Mouse (Mus musculus): ENCODE measurements around the gene Spata19.

Spata19 gene

GRCm38 (mm10) chr9:27396500-27396899 is at the start of gene Spata19:
TSS of gene Spata19 (plus strand) at chr9:27396800.
- in situ Hi-C loops (cut with MseI, MboI) = no loop called here

- in situ Hi-C loops (cut with MseI, MboI) = no loop called here
These were observed 43.5 kb upstream of the Spata19 start for GRCm38 (mm10) chr9:27353082-27353481.

- in situ Hi-C loops (cut with MseI, MboI) = no loop called here
These were observed 38.7 kb upstream of the Spata19 start for GRCm38 (mm10) chr9:27357893-27358292.

GRCm38 (mm10) chr9:27367231-27367630 is 29.4 kb upstream of the Spata19 start:
- in situ Hi-C loops (cut with MseI, MboI) = no loop called here

- in situ Hi-C loops (cut with MseI, MboI) = no loop called here
These were observed 27.5 kb upstream of the Spata19 start for GRCm38 (mm10) chr9:27369108-27369507.

- in situ Hi-C loops (cut with MseI, MboI) = no loop called here
These were observed 20.9 kb upstream of the Spata19 start for GRCm38 (mm10) chr9:27375746-27376145.

GRCm38 (mm10) chr9:27386951-27387350 is 9.6 kb upstream of the Spata19 start:
- in situ Hi-C loops (cut with MseI, MboI) = no loop called here

GRCm38 (mm10) chr9:27401169-27401568 is 4.6 kb downstream of the Spata19 start:
- in situ Hi-C loops (cut with MseI, MboI) = no loop called here

- in situ Hi-C loops (cut with MseI, MboI) = loop anchor here (5.0 to 10.0 kb wide), 4 partner anchors 325 to 838 kb away; no protein-coding TSS in a partner anchor
These were observed 13.1 kb downstream of the Spata19 start for GRCm38 (mm10) chr9:27409733-27410132.

GRCm38 (mm10) chr9:27414058-27414460 is 17.5 kb downstream of the Spata19 start:
- in situ Hi-C loops (cut with MseI, MboI) = loop anchor here (5.0 to 10.0 kb wide), 4 partner anchors 321 to 833 kb away; no protein-coding TSS in a partner anchor

GRCm38 (mm10) chr9:27424511-27424910 is 27.9 kb downstream of the Spata19 start:
- in situ Hi-C loops (cut with MseI, MboI) = no loop called here

GRCm38 (mm10) chr9:27428552-27428951 is 32.0 kb downstream of the Spata19 start:
- in situ Hi-C loops (cut with MseI, MboI) = no loop called here

GRCm38 (mm10) chr9:27433301-27433700 is 36.7 kb downstream of the Spata19 start:
- in situ Hi-C loops (cut with MseI, MboI) = no loop called here

- in situ Hi-C loops (cut with MseI, MboI) = no loop called here
These were observed 39.3 kb downstream of the Spata19 start for GRCm38 (mm10) chr9:27435936-27436335.

GRCm38 (mm10) chr9:27437391-27438061 is 40.9 kb downstream of the Spata19 start:
- in situ Hi-C loops (cut with MseI, MboI) = no loop called here

- in situ Hi-C loops (cut with MseI, MboI) = no loop called here
These were observed 53.3 kb downstream of the Spata19 start for GRCm38 (mm10) chr9:27449780-27450422.
